Mouse (Mus musculus): Measurements from ENCODE around the gene Elp4. TPM values are rescaled to one million over a fixed set of nuclear protein-coding genes. Genes with fewer than 3 reads are reported as not detected.

Elp4 gene
- polyA plus RNA-seq, 1 experiment from 2014 or later = 13.5 TPM

- DNase-seq (ENCODE audit: low read depth, low spot score) (no peak), ATAC-seq (no peak)
- POLR2A ChIA-PET = no interaction called here
- no peak for TF ChIP-seq CTCF (IDR thresholded peaks at IDR 0.05)
- in situ Hi-C loops (cut with MboI; ENCODE audit: low pct_unique_long_range_greater_than_20kb) = no loop called here
- H3K27me3 ChIP-seq = no peaks in the 10 kb centered on the region
- CTCF ChIA-PET = no interaction called here
Observed at GRCm38 (mm10) chr2:105682634-105683351, 221.6 kb downstream of the Elp4 start.

GRCm38 (mm10) chr2:105682011-105682501 lies 222.3 kb downstream of the Elp4 start:
- in situ Hi-C loops (cut with MboI; ENCODE audit: low pct_unique_long_range_greater_than_20kb) = no loop called here
- ChIA-PET POLR2A (no interaction called here), CTCF (no interaction called here)
- no peak for DNase-seq (ENCODE audit: low read depth, low spot score)
- no peaks in the 10 kb centered on the region for H3K27me3 ChIP-seq
- TF ChIP-seq CTCF (IDR thresholded peaks at IDR 0.05) = no peak
- no peak for ATAC-seq

GRCm38 (mm10) chr2:105680999-105681710 lies 223.2 kb downstream of the Elp4 start:
- CTCF ChIA-PET = no interaction called here
- no peak for TF ChIP-seq CTCF (IDR thresholded peaks at IDR 0.05)
- ATAC-seq = no peak
- no peaks in the 10 kb centered on the region for H3K27me3 ChIP-seq
- DNase-seq (ENCODE audit: low read depth, low spot score) = no peak
- POLR2A ChIA-PET = no interaction called here
- in situ Hi-C loops (cut with MboI; ENCODE audit: low pct_unique_long_range_greater_than_20kb) = no loop called here

GRCm38 (mm10) chr2:105680146-105680998 lies 224.0 kb downstream of the Elp4 start:
- ATAC-seq = no peak
- no peaks in the 10 kb centered on the region for H3K27me3 ChIP-seq
- ChIA-PET CTCF (no interaction called here), POLR2A (no interaction called here)
- no peak for TF ChIP-seq CTCF (IDR thresholded peaks at IDR 0.05)
- in situ Hi-C loops (cut with MboI; ENCODE audit: low pct_unique_long_range_greater_than_20kb) = no loop called here
- DNase-seq (ENCODE audit: low read depth, low spot score) = no peak

GRCm38 (mm10) chr2:105679331-105679730 lies 225.0 kb downstream of the Elp4 start:
- CTCF ChIA-PET = no interaction called here
- no peak for TF ChIP-seq CTCF (IDR thresholded peaks at IDR 0.05)
- ATAC-seq (no peak), DNase-seq (ENCODE audit: low read depth, low spot score) (no peak)
- in situ Hi-C loops (cut with MboI; ENCODE audit: low pct_unique_long_range_greater_than_20kb) = no loop called here
- no peaks in the 10 kb centered on the region for H3K27me3 ChIP-seq
- POLR2A ChIA-PET = no interaction called here

GRCm38 (mm10) chr2:105678880-105679321 lies 225.5 kb downstream of the Elp4 start:
- in situ Hi-C loops (cut with MboI; ENCODE audit: low pct_unique_long_range_greater_than_20kb) = no loop called here
- ChIA-PET POLR2A (no interaction called here), CTCF (no interaction called here)
- ATAC-seq (no peak), DNase-seq (ENCODE audit: low read depth, low spot score) (no peak)
- no peaks in the 10 kb centered on the region for H3K27me3 ChIP-seq
- no peak for TF ChIP-seq CTCF (IDR thresholded peaks at IDR 0.05)

- no peak for ATAC-seq
- DNase-seq (ENCODE audit: low read depth, low spot score) = no peak
- in situ Hi-C loops (cut with MboI; ENCODE audit: low pct_unique_long_range_greater_than_20kb) = no loop called here
- no peaks in the 10 kb centered on the region for H3K27me3 ChIP-seq
- TF ChIP-seq CTCF (IDR thresholded peaks at IDR 0.05) = no peak
- ChIA-PET POLR2A (no interaction called here), CTCF (no interaction called here)
Observed at GRCm38 (mm10) chr2:105678306-105678705, 226.1 kb downstream of the Elp4 start.

- CTCF ChIA-PET = no interaction called here
- ATAC-seq (no peak), DNase-seq (ENCODE audit: low read depth, low spot score) (no peak)
- no peak for TF ChIP-seq CTCF (IDR thresholded peaks at IDR 0.05)
- in situ Hi-C loops (cut with MboI; ENCODE audit: low pct_unique_long_range_greater_than_20kb) = no loop called here
- POLR2A ChIA-PET = no interaction called here
- no peaks in the 10 kb centered on the region for H3K27me3 ChIP-seq
Observed at GRCm38 (mm10) chr2:105677434-105678105, 226.8 kb downstream of the Elp4 start.

- POLR2A ChIA-PET = no interaction called here
- no peaks in the 10 kb centered on the region for H3K27me3 ChIP-seq
- ATAC-seq (no peak), DNase-seq (ENCODE audit: low read depth, low spot score) (no peak)
- CTCF ChIA-PET = no interaction called here
- in situ Hi-C loops (cut with MboI; ENCODE audit: low pct_unique_long_range_greater_than_20kb) = no loop called here
- no peak for TF ChIP-seq CTCF (IDR thresholded peaks at IDR 0.05)
Observed at GRCm38 (mm10) chr2:105676909-105677433, 227.4 kb downstream of the Elp4 start.

All from Patski (cell line).